Mouse (Mus musculus) neural tube, embryonic 11.5 days (tissue): ENCODE results near the gene Iqgap1. TPM values are rescaled to one million over a fixed set of nuclear protein-coding genes. Genes with fewer than 3 reads are reported as not detected.

ENCODE experiments used
- ATAC-seq: fragments of 200-750 bp; cut with Nextera tagmentation; 2 replicates; pipeline ENCODE4 v1.8.0; 2017; ENCODE audit warnings: moderate number of reproducible peaks, mild to moderate bottlenecking, moderate TSS enrichment, moderate library complexity; ENCODE audit not compliant: insufficient read depth, low FRiP score, low TSS enrichment
- DNase-seq: peaks from one replicate; pipeline ENCODE4 v3.0.0-alpha.2; 2015; ENCODE audit warnings: low spot score
- H3K27ac ChIP-seq: fragments of 300-500 bp; sonication (generic); 2 replicates; pipeline ENCODE4 v1.5.1; 2014; ENCODE audit warnings: low read depth, mild to moderate bottlenecking, low read length
- H3K27me3 ChIP-seq: fragments of 300-500 bp; sonication (generic); 2 replicates; pipeline ENCODE4 v1.6.1; 2014; ENCODE audit warnings: mild to moderate bottlenecking, low read length, mixed read lengths; ENCODE audit not compliant: control insufficient read depth, insufficient read depth
- H3K36me3 ChIP-seq: fragments of 300-500 bp; sonication (generic); 2 replicates; pipeline ENCODE4 v1.6.1; 2014; ENCODE audit warnings: mild to moderate bottlenecking, low read length, moderate library complexity, mixed read lengths; ENCODE audit not compliant: control insufficient read depth, insufficient read depth
- H3K4me1 ChIP-seq: fragments of 300-500 bp; sonication (generic); 2 replicates; pipeline ENCODE4 v1.6.1; 2014; ENCODE audit warnings: low read length, mixed read lengths; ENCODE audit not compliant: control insufficient read depth, insufficient read depth
- H3K4me2 ChIP-seq: fragments of 300-500 bp; sonication (generic); 2 replicates; pipeline ENCODE4 v1.6.1; 2014; ENCODE audit warnings: low read depth, mild to moderate bottlenecking, moderate library complexity
- H3K4me3 ChIP-seq: fragments of 300-500 bp; sonication (generic); 2 replicates; pipeline ENCODE4 v1.5.1; 2014; ENCODE audit warnings: low read depth, low read length
- H3K9ac ChIP-seq: fragments of 300-500 bp; sonication (generic); 2 replicates; pipeline ENCODE4 v1.6.1; 2014; ENCODE audit warnings: mild to moderate bottlenecking, low read length
- H3K9me3 ChIP-seq: fragments of 300-500 bp; sonication (generic); 2 replicates; pipeline ENCODE4 v1.6.1; 2016; ENCODE audit warnings: low read length; ENCODE audit not compliant: control insufficient read depth
- WGBS: fragments of 180-500 bp; shearing (Covaris S2); extraction: QIAGEN DNeasy Blood & Tissue Kit; methylation state at CpG from one replicate; pipeline ENCODE4 v1.1.7; 2014; 5-methylcytosine and 5-hydroxymethylcytosine counted together
- polyA plus RNA-seq: library from polyadenylated mRNA; unstranded; fragments of >200 nt; fragmentation: Nextera tagmentation; extraction: Ambion mirVana; gene quantifications from 2 replicates; pipeline ENCODE4 v1.2.1, GENCODE M21; 2014

Gene Iqgap1
- polyA plus RNA-seq, 1 experiment from 2014 or later = 26.4 TPM

DNA sequence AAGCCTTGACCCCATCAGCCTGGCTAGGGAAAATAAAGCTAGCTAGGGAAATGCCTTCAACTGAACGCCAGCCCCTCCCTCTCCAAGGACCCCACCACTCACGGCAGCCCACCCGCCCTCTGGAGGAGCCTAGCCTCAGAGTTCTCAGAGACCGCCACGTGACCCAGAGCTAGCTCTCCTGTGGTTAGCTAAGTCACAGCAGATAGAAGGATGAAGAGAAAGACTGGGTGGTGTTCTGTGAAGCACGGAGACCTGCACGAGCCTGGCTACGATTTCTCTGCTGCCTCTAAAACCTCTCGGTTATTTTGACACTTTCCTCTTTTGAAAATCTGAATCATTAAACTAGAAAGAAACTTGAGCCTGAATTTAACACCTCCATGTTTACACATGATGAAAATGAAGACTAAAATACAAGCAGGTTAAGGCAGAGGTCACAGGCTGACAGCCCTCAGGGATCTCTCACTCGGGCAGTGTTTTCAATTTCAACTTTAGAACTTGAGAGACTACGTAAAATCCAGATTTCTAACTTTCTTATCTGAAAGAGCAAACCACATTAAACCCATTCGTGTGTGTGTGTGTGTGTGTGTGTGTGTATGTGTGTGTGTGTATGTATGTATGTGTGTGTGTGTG, 145.4 kb downstream of the Iqgap1 start:
- DNase-seq (peak; percentile 48), ATAC-seq (no peak)
- H3K36me3 ChIP-seq = 0 out of 2 replicates have a peak, but pooled peaks cover 2% of the 10 kb centered on the region
- no peak overlapping the region for H3K27ac ChIP-seq
- H3K9ac ChIP-seq = no peak overlapping the region
- WGBS = 27% methylated on average over 12 of the region's 12 CpGs
- no peak overlapping the region for H3K4me3 ChIP-seq
- H3K4me2 ChIP-seq = no peak overlapping the region
- H3K9me3 ChIP-seq = no peaks in the 10 kb centered on the region
- 0 out of 2 replicates have a peak, but pooled peaks cover 3% of the 10 kb centered on the region for H3K4me1 ChIP-seq
- no peaks in the 10 kb centered on the region for H3K27me3 ChIP-seq

DNA sequence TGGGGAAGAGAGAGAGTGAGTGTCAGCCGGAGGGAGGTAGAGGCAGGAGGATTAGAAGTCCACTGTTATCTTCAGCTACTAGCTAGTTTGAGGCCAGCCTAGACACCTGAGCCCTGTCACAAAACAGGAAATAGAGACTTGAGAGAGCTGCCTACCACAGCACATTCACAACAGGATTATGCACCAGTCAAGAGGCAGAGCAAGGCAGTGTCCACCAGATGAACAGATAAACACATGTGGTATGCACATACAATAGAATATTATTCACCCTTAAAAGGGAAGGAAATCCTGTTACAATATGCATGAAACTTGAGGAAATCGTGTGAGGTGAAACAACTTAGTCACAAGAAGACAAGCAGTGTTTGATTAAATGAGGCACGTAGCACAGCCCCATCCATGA, 153.5 kb downstream of the Iqgap1 start:
- Histone ChIP-seq H3K27me3 (no peaks in the 10 kb centered on the region), H3K4me2 (no peak overlapping the region), H3K27ac (no peak overlapping the region), H3K9me3 (no peaks in the 10 kb centered on the region), H3K4me1 (peaks cover 1% of the 10 kb centered on the region; the same call in 1 of the 2 replicates), H3K9ac (no peak overlapping the region), H3K36me3 (0 out of 2 replicates have a peak, but pooled peaks cover 2% of the 10 kb centered on the region), H3K4me3 (no peak overlapping the region)
- ATAC-seq (no peak), DNase-seq (no peak)
- 83% methylated on average over 3 of the region's 3 CpGs for WGBS

DNA sequence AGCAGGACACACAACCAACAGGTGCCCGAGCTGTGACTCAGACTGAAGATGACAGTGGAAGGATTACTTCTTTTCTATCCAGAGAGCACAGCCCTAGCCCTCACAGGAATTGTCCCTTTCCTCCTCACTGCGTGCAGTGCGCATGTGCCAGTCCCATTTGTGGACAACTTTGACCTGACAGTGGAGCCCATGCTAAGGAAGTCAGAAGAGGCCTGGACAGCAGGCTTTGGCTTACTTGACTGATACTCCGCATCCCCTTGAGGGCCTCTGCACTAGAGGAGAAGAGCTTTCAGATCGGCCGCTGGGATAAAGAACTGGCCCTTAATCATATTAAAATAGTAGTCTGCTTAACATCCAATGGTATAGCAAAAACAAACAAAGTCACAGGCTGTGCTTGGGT, 154.9 kb downstream of the Iqgap1 start:
- H3K9me3 ChIP-seq = no peaks in the 10 kb centered on the region
- ATAC-seq (no peak), DNase-seq (no peak)
- H3K9ac ChIP-seq = no peak overlapping the region
- H3K27ac ChIP-seq = no peak overlapping the region
- H3K4me2 ChIP-seq = no peak overlapping the region
- H3K4me3 ChIP-seq = no peak overlapping the region
- no peaks in the 10 kb centered on the region for H3K36me3 ChIP-seq
- H3K27me3 ChIP-seq = no peaks in the 10 kb centered on the region
- WGBS = 94% methylated on average over 6 of the region's 6 CpGs
- H3K4me1 ChIP-seq = peaks cover 3% of the 10 kb centered on the region; the same call in 1 of the 2 replicates

DNA sequence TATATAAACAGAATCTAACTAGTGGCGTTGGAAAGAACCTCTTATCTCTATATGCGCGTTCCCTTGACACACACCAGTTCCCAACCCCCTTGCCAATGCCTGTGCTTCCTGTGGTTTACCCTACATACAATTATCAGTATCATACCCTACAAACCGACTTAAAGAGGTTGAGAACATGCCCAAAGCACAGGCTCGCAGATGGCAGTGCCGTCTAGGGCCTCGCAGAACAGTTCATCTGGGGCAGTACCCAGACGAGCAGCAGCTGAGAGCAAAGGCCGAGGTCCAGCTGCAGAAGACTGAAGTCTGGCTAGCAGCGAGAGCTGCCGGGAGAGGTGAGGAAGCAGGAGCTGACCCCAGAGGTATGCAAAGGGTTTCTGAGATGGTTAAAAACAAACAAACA, 158.6 kb downstream of the Iqgap1 start:
- H3K4me3 ChIP-seq = no peak overlapping the region
- H3K9ac ChIP-seq = no peak overlapping the region
- H3K27me3 ChIP-seq = no peaks in the 10 kb centered on the region
- no peak overlapping the region for H3K4me2 ChIP-seq
- H3K27ac ChIP-seq = no peak overlapping the region
- ATAC-seq = no peak
- no peaks in the 10 kb centered on the region for H3K36me3 ChIP-seq
- DNase-seq = no peak
- WGBS = 79% methylated on average over 11 of the region's 11 CpGs
- peaks cover 3% of the 10 kb centered on the region; the same call in 1 of the 2 replicates for H3K4me1 ChIP-seq
- no peaks in the 10 kb centered on the region for H3K9me3 ChIP-seq

DNA sequence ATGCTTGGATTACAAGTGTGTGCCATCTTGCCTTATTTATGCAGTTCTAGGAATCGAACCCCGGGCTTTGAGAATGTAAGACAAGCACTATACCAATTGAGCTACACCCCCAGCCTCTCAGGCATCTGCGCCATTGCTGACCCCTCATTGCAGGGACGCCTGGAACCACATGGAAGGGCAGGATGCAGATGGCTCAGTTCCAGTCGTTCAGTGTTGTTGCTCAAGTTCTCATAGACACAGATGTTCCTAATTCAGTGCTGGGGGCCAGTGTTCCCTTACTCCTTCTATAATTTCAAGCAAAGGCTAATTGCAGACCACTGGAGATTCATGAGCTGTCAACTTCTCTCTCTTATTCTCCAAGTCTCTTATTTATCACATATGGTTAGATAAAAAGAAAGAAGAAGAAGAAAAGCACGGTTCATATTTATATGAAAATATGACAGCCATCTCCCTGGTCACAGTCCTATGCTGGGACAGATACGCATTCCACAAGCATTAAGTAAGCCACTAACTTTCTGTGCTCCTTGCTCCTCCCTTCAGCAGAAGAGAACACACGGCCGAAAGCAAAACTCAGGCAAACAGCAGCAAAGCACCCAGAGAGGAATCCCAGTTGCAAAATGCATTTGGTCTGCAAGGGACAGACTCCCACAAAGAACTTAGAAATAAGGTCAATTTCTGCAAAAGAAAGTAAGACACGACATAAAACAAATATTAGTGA, 159.4 kb downstream of the Iqgap1 start:
- H3K4me3 ChIP-seq = no peak overlapping the region
- 68% methylated on average over 10 of the region's 10 CpGs for WGBS
- H3K4me2 ChIP-seq = no peak overlapping the region
- no peaks in the 10 kb centered on the region for H3K36me3 ChIP-seq
- H3K27ac ChIP-seq = no peak overlapping the region
- no peaks in the 10 kb centered on the region for H3K9me3 ChIP-seq
- H3K4me1 ChIP-seq = peaks cover 3% of the 10 kb centered on the region; the same call in 1 of the 2 replicates
- DNase-seq (no peak), ATAC-seq (no peak)
- no peaks in the 10 kb centered on the region for H3K27me3 ChIP-seq
- no peak overlapping the region for H3K9ac ChIP-seq

Other genes starting within 250 kb of the Iqgap1 start
- 11.8 and 11.9 TPM in 2 replicates for gene Crtc3, start 137.1 kb downstream of the Iqgap1 start, polyA plus RNA-seq
- gene Zscan2, start 34.9 kb upstream of the Iqgap1 start, polyA plus RNA-seq = 4.2 and 4.9 TPM in 2 replicates
- gene Wdr73, start 75.3 kb upstream of the Iqgap1 start, polyA plus RNA-seq = 37.7 and 41.8 TPM in 2 replicates
- gene Nmb, start 79.1 kb upstream of the Iqgap1 start, polyA plus RNA-seq = 5.1 TPM in 2 replicates
- 181 and 196 TPM in 2 replicates for gene Sec11a, start 121.8 kb upstream of the Iqgap1 start, polyA plus RNA-seq
- gene Zfp592, start 167.7 kb upstream of the Iqgap1 start, polyA plus RNA-seq = 14.1 and 16.2 TPM in 2 replicates
- 0.76 and 1.1 TPM in 2 replicates for gene Alpk3, start 231.6 kb upstream of the Iqgap1 start, polyA plus RNA-seq